Mouse (Mus musculus) forebrain, embryonic 14.5 days (tissue): ENCODE measurements around the gene Phc2. TPM values are rescaled to one million over a fixed set of nuclear protein-coding genes. Genes with fewer than 3 reads are reported as not detected.

Experiments used
- ATAC-seq: fragments of 200-750 bp; cut with Nextera tagmentation; 2 replicates; pipeline ENCODE4 v1.8.0; 2017; ENCODE audit warnings: mild to moderate bottlenecking, moderate library complexity
- DNase-seq: peaks from one replicate; pipeline ENCODE4 v3.0.0-alpha.2; 2015; ENCODE audit warnings: low spot score
- H3K27ac ChIP-seq: fragments of 300-500 bp; sonication (generic); 2 replicates; pipeline ENCODE4 v1.5.1; 2014; ENCODE audit warnings: low read depth, mild to moderate bottlenecking, control low read depth, low read length, moderate library complexity
- H3K27me3 ChIP-seq: fragments of 300-500 bp; sonication (generic); replicated peaks from 2 replicates; pipeline ENCODE4 v1.6.1; 2014; ENCODE audit warnings: low read length, control low read depth, mixed read lengths; ENCODE audit not compliant: control insufficient read depth, insufficient read depth
- H3K36me3 ChIP-seq: fragments of 300-500 bp; sonication (generic); 2 replicates; pipeline ENCODE4 v1.6.1; 2014; ENCODE audit warnings: low read length, control low read depth; ENCODE audit not compliant: control insufficient read depth, insufficient read depth
- H3K4me1 ChIP-seq: fragments of 300-500 bp; sonication (generic); 2 replicates; pipeline ENCODE4 v1.6.1; 2014; ENCODE audit warnings: antibody characterized with exemption, low read length, control low read depth; ENCODE audit not compliant: control insufficient read depth, insufficient read depth
- H3K4me2 ChIP-seq: fragments of 300-500 bp; sonication (generic); 2 replicates; pipeline ENCODE4 v1.6.1; 2014; ENCODE audit warnings: mild to moderate bottlenecking, control low read depth, low read length
- H3K4me3 ChIP-seq: fragments of 300-500 bp; sonication (generic); 2 replicates; pipeline ENCODE4 v1.5.1; 2014; ENCODE audit warnings: low read depth, low read length, control low read depth
- H3K9ac ChIP-seq: fragments of 300-500 bp; sonication (generic); 2 replicates; pipeline ENCODE4 v1.6.1; 2014; ENCODE audit warnings: mild to moderate bottlenecking, low read length, control low read depth, moderate library complexity
- H3K9me3 ChIP-seq: fragments of 300-500 bp; sonication (generic); replicated peaks from 2 replicates; pipeline ENCODE4 v1.6.1; 2016; ENCODE audit warnings: low read length, control low read depth, mixed read lengths; ENCODE audit not compliant: control insufficient read depth
- WGBS: fragments of 180-500 bp; shearing (Covaris S2); extraction: QIAGEN DNeasy Blood & Tissue Kit; methylation state at CpG from one replicate; pipeline ENCODE4 v1.1.7; 2014; 5-methylcytosine and 5-hydroxymethylcytosine counted together
- polyA plus RNA-seq: library from polyadenylated mRNA; unstranded; fragments of >200 nt; fragmentation: Nextera tagmentation; extraction: Ambion mirVana; gene quantifications from 2 replicates; pipeline ENCODE4 v1.2.1, GENCODE M21; 2014

Gene Phc2
- polyA plus RNA-seq, 1 experiment from 2014 or later, result 35.3 TPM

DNA sequence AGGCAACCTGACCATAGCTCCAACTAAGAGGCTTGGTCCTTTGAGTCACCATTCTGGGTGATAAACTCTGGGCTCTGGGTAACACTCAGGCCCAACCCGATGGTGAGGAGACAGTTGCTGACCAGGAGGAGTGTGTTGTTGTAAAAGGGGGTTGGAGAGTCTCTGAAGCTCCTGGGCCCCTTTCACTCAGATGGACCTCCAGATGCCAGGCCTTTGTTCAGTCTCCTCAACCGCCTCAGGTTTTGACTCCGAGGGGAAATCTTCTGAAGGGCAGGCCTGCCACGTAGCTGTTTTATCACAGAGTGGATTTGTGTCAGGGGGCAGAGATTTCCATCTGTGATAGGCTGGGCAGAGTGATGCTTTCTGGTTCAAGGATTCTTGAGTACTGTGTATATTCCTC is 61.8 kb downstream of the Phc2 start:
- DNase-seq (no peak), ATAC-seq (no peak)
- peak overlapping the region; percentile 36 for H3K4me2 ChIP-seq
- peak overlapping the region; percentile 33; the same call in 1 of the 2 replicates for H3K9ac ChIP-seq
- WGBS, result under 1% methylated on average over 4 of the region's 4 CpGs
- peak overlapping the region; percentile 98 for H3K27ac ChIP-seq
- 0 out of 2 replicates have a peak, but pooled peaks cover 4% of the 10 kb centered on the region for H3K36me3 ChIP-seq
- H3K9me3 ChIP-seq, result no peaks in the 10 kb centered on the region
- peaks cover 74% of the 10 kb centered on the region for H3K4me1 ChIP-seq
- no peak overlapping the region for H3K4me3 ChIP-seq
- H3K27me3 ChIP-seq, result no peaks in the 10 kb centered on the region

DNA sequence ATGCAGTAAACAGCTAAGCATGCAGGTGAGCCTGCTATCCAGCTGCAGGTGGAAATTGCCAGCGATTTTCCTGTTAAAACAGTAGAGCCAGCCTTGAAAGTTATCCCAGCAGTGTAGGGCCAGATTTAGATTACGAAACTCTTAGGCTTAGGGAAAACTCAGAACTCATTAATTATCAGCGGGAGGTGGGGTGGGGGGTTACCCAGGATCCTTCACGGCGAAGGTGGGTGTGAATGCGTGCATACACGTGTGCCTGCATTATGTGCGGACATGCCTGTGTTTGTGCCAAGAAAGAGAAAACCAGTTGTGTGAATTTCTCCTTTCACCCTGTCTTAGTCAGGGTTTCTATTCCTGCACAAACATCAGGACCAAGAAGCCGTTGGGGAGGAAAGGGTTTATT is 62.2 kb downstream of the Phc2 start:
- Histone ChIP-seq H3K27me3 (no peaks in the 10 kb centered on the region), H3K27ac (peak overlapping the region; percentile 98), H3K9ac (no peak overlapping the region), H3K4me3 (no peak overlapping the region), H3K36me3 (0 out of 2 replicates have a peak, but pooled peaks cover 4% of the 10 kb centered on the region), H3K4me2 (peak overlapping the region; percentile 36; the same call in 1 of the 2 replicates), H3K9me3 (no peaks in the 10 kb centered on the region), H3K4me1 (peaks cover 76% of the 10 kb centered on the region)
- no peak for ATAC-seq
- 10% methylated on average over 9 of the region's 9 CpGs for WGBS
- no peak for DNase-seq

DNA sequence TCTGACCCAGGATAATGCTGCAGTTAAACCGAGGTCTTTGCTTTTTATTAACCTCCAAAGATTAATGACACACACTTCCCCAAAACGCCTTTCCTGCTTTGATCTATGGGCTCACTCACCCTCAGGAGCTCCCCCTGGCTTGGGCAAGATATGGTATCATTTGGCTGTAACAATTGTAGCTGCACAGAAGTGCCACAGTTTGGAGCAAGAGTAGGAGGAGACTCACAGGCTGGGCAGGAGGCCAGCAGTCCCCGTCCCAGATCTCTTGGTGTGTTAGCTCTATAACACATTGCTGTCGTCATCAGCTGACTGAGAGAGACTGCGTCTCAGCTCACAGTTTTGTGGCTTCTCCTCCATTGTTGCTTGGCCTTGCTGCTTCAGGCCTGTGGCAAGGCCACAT is 65.6 kb downstream of the Phc2 start:
- ATAC-seq, result peak; percentile 30; the same call in 1 of the 2 replicates

DNA sequence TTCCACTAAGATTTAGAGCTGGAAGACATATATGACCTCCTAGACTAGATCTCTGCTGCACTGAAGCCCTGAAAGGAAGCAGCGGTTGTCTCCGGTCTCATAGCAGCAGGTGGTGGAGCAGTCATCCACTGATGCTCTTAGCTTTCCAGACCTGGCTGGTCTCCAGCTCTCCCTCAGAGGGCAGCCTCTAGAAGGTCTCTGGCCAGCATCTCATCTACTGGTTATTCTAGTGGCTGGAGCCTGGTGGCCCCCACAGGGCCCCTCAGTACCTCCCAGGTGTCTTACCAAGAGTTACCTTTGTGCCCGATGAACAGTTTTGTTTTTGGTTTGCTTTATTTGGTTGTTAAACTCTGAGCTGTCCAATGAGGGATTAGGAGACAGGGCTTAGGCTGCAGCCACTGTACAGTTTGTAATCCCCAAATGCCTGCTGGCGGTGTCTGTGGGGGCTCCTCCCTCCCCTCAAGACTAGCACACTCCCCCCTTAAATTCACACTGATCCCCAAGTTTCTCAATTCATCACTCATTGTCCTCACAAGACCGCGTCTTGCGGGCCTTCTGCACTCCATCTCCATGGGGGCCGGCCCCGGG is 66.7 kb downstream of the Phc2 start:
- no peak for DNase-seq

More for the DNA sequence above, 65.6 kb downstream of the Phc2 start:
- Histone ChIP-seq H3K4me2 (no peak overlapping the region), H3K4me1 (peaks cover 70% of the 10 kb centered on the region), H3K36me3 (no peaks in the 10 kb centered on the region), H3K9ac (no peak overlapping the region), H3K27me3 (no peaks in the 10 kb centered on the region), H3K9me3 (no peaks in the 10 kb centered on the region), H3K27ac (peak overlapping the region; percentile 81), H3K4me3 (no peak overlapping the region)
- DNase-seq, result peak; percentile 95
- 3% methylated on average over 5 of the region's 5 CpGs for WGBS

DNA sequence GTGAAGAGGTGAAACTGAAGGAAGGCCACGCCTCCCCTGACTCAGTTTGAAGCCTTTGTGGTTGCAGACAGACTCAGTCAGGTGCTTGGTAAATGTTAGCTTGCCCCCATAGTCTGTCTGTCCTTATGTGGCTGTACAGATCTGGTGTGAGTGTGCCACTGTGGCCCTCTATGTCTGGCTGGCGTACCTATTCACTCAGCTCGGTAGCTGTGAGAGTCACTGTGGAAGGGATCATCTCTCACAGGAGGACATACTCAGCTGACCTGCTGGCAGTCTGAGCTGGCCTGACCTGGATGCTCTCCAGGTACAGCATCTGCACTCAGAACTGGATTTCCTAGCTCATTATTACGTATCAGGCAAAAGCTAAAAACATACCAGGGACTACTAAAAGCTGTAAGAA is 67.3 kb downstream of the Phc2 start:
- Histone ChIP-seq H3K4me3 (no peak overlapping the region), H3K27me3 (no peaks in the 10 kb centered on the region), H3K27ac (no peak overlapping the region), H3K9ac (0 out of 2 replicates have a peak overlapping the region, but pooled peaks have one; percentile 21), H3K9me3 (no peaks in the 10 kb centered on the region), H3K4me2 (no peak overlapping the region), H3K36me3 (no peaks in the 10 kb centered on the region), H3K4me1 (peaks cover 55% of the 10 kb centered on the region)
- no peak for ATAC-seq
- no peak for DNase-seq
- WGBS, result 63% methylated on average over 4 of the region's 4 CpGs

More for the DNA sequence above, 66.7 kb downstream of the Phc2 start:
- Histone ChIP-seq H3K9me3 (no peaks in the 10 kb centered on the region), H3K4me1 (peaks cover 59% of the 10 kb centered on the region), H3K4me3 (no peak overlapping the region), H3K4me2 (no peak overlapping the region), H3K27ac (no peak overlapping the region; the same call in 1 of the 2 replicates), H3K36me3 (no peaks in the 10 kb centered on the region), H3K9ac (0 out of 2 replicates have a peak overlapping the region, but pooled peaks have one; percentile 21), H3K27me3 (no peaks in the 10 kb centered on the region)
- WGBS, result 44% methylated on average over 9 of the region's 9 CpGs
- no peak for ATAC-seq

DNA sequence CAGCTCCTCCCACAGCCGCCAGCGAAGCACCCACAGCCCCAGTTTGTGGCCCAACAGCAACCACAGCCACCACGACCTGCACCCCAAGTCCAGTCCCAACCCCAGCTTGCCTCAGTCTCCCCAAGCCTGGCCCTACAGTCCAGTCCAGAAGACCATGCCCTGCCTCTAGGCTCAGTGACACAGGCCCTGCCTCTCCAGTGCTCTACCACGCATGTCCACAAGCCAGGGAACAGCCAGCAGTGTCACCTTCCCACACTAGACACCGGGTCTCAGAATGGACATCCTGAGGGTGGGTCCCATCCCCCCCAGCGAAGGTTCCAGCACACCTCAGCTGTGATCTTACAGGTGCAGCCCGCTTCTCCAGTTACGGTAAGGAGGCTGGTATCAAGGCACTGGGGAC is 68.4 kb downstream of the Phc2 start:
- ATAC-seq (no peak), DNase-seq (no peak)
- WGBS, result 80% methylated on average over 8 of the region's 8 CpGs
- Histone ChIP-seq H3K27ac (no peak overlapping the region), H3K4me2 (no peak overlapping the region), H3K9me3 (no peaks in the 10 kb centered on the region), H3K4me1 (peaks cover 50% of the 10 kb centered on the region), H3K36me3 (no peaks in the 10 kb centered on the region), H3K9ac (no peak overlapping the region), H3K27me3 (no peaks in the 10 kb centered on the region), H3K4me3 (no peak overlapping the region)

DNA sequence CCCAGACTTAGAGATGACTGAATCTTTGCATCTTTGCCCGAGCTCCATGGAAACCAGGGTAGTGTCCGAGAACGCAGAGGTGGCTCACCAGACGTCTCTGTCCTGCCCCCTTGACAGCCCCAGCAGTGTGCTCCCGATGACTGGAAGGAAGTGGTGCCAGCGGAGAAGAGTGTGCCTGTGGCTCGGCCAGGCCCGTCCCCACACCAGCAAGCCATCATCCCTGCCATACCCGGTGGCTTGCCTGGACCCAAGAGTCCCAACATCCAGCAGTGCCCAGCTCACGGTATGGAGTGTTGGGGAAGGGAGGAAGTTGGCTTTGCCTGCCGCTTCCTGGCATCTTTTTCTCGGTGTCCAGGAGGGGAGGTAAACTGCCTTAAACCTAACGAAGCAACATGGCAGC is 68.9 kb downstream of the Phc2 start:
- no peak overlapping the region for H3K4me2 ChIP-seq
- no peak overlapping the region for H3K4me3 ChIP-seq
- no peaks in the 10 kb centered on the region for H3K36me3 ChIP-seq
- ATAC-seq (no peak), DNase-seq (no peak)
- H3K27me3 ChIP-seq, result no peaks in the 10 kb centered on the region
- H3K27ac ChIP-seq, result no peak overlapping the region
- WGBS, result 77% methylated on average over 13 of the region's 13 CpGs
- peaks cover 46% of the 10 kb centered on the region for H3K4me1 ChIP-seq
- no peaks in the 10 kb centered on the region for H3K9me3 ChIP-seq
- H3K9ac ChIP-seq, result no peak overlapping the region

DNA sequence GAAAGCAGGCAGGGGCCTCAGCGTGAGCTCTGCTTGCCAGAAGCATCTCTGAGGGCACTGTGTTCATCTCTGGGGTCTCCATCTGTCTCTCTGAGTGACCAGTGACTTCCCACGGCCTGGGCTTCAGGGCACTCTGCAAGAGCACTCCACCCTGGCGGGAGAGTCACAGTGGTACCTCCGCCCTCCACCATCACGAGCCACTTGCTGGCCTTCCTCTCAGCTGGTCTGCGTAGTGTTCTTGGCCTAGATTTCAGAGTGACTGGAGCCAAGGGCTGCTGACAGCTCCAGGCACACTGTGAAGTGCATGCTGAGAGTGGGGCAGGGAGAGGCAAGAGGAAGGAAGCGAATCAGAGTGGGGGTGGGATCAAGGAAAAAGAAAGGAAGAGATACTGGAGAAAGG is 69.6 kb downstream of the Phc2 start:
- Histone ChIP-seq H3K27me3 (no peaks in the 10 kb centered on the region), H3K4me1 (peaks cover 42% of the 10 kb centered on the region), H3K9me3 (no peaks in the 10 kb centered on the region), H3K9ac (no peak overlapping the region), H3K4me2 (no peak overlapping the region), H3K4me3 (no peak overlapping the region), H3K27ac (no peak overlapping the region), H3K36me3 (no peaks in the 10 kb centered on the region)
- 65% methylated on average over 7 of the region's 7 CpGs for WGBS
- ATAC-seq, result no peak
- no peak for DNase-seq

DNA sequence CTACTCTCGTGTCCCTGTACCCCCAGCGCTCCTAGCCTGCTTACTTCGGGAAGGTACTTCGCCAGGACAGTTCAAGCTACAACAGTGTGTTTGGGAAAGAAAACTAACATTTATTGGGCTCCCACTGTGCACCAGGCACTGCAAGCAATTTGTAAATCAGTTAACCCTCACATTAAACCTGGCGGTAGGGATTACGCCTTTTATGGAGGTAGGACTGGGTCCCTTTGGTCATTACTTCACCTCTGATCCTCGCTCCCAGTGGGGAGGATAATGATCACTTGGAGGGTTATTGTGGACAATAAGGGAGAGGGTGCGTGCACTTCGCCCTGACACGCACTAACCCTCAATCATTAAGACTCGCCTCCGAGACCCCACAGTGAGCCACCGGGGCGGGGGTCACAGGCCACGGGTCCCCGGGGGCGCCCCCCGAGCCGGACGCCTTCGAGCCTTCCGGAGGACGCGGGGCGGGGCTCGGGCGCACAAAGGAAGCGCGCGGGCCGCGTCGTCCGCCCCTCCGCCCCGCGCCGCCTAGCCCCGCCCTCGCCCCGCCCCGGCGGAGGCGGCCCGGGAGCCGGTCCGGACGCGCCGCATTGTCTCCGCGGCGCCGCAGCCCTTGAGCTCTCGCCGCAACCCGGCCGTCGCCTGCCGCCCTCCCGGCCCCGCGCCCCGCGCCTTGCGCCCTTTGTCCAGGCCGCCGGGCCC is 72.7 kb downstream of the Phc2 start:
- ATAC-seq, result peak; percentile 93
- peak overlapping the region; percentile 73 for H3K4me2 ChIP-seq
- 3% methylated on average over 28 of the region's 68 CpGs for WGBS

More for the DNA sequence above, 72.7 kb downstream of the Phc2 start:
- Histone ChIP-seq H3K36me3 (peaks cover 13% of the 10 kb centered on the region; the same call in 1 of the 2 replicates), H3K4me3 (peak overlapping the region; percentile 99), H3K9me3 (no peaks in the 10 kb centered on the region), H3K27me3 (no peaks in the 10 kb centered on the region), H3K27ac (peak overlapping the region; percentile 95), H3K9ac (peak overlapping the region; percentile 100), H3K4me1 (peaks cover 40% of the 10 kb centered on the region)
- peak; percentile 91 for DNase-seq
